Mouse (Mus musculus): ENCODE measurements around the gene Iqcn.
A peak's percentile ranks its signal among the peaks of the same experiment; 100 is the strongest.

Gene Iqcn

GRCm38 (mm10) chr8:70726721-70727120 is 23.5 kb downstream of the Iqcn start:
- no peak for DNase-seq (ENCODE audit: extremely low read depth, low read depth)

GRCm38 (mm10) chr8:70729808-70730475 is 26.7 kb downstream of the Iqcn start:
- DNase-seq (ENCODE audit: extremely low read depth, low read depth) = no peak

- no peak for DNase-seq (ENCODE audit: extremely low read depth, low read depth)
These were observed 27.7 kb downstream of the Iqcn start for GRCm38 (mm10) chr8:70730956-70731355.

- DNase-seq (ENCODE audit: extremely low read depth, low read depth) = no peak
These were observed 34.4 kb downstream of the Iqcn start for GRCm38 (mm10) chr8:70737705-70738104.

DNA sequence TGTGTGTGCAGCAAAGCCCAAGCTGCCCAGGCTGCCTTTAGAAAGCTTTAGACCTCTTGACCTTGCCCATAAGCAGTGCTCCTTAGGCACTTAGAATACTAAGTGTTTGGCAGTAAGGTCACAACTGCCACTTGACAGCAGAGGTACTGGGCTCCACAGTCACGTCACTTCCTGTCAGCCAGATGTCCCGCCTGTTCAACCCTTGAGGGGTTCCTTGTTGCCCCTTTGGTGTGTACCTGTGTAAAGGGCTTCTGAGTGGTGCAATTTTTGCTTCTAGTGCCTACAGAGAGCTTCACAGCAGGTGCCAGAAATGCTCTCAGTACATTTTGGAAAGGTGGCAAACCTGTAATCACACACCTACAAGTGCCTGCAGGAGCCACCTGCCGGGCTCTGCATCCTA is 35.0 kb downstream of the Iqcn start:
- no peak for DNase-seq (ENCODE audit: extremely low read depth, low read depth)

DNA sequence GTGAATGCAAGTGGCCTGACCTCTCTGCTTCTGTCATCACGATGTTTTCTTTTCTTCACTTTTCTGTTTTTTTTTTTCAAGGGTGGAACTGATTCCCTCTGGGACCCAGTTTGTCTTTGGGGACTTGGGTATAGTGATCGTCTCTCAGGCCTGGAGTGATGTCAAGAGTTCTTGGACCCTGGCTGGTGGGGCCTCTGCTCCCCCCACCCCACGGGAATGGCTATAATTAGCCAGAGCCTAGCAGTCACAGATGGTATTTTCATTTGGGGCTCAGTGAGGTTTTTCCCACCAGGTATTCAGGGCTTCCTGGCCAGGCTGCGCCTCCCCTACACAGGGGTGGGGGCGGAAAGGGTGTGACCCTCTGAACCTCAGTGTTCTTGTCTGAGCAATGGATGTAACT is 38.4 kb downstream of the Iqcn start:
- DNase-seq (ENCODE audit: extremely low read depth, low read depth) = no peak

GRCm38 (mm10) chr8:70742176-70742575 is 38.9 kb downstream of the Iqcn start:
- DNase-seq (ENCODE audit: extremely low read depth, low read depth) = no peak

GRCm38 (mm10) chr8:70742981-70743655 is 39.9 kb downstream of the Iqcn start:
- no peak for DNase-seq (ENCODE audit: extremely low read depth, low read depth)

GRCm38 (mm10) chr8:70743656-70744590 is 40.7 kb downstream of the Iqcn start:
- DNase-seq (ENCODE audit: extremely low read depth, low read depth) = no peak

GRCm38 (mm10) chr8:70744806-70745205 is 41.5 kb downstream of the Iqcn start:
- no peak for DNase-seq (ENCODE audit: extremely low read depth, low read depth)

- DNase-seq (ENCODE audit: extremely low read depth, low read depth) = no peak
These were observed 42.5 kb downstream of the Iqcn start for GRCm38 (mm10) chr8:70745691-70746220.

DNA sequence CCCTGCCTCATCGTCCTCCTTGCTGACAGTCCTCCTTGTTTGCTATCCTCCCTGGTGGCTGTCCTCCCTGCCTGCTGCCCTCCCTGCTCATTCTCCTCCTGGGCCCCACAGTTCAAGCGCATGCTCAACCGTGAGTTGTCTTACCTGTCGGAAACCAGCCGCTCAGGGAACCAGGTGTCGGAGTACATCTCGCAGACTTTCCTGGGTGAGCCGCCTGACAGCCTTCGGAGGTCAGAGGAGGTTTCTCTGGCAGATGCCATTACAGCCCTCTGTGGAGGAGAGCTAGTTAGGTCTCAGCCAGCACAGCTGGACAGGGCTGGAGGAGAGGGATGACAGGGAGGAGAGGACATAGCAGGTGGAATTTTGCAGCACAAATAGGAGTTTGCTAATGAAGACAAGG is 43.4 kb downstream of the Iqcn start:
- no peak for DNase-seq (ENCODE audit: extremely low read depth, low read depth)

GRCm38 (mm10) chr8:70747211-70747890 is 44.1 kb downstream of the Iqcn start:
- no peak for DNase-seq (ENCODE audit: extremely low read depth, low read depth)

- DNase-seq (ENCODE audit: extremely low read depth, low read depth) = no peak
These were observed 45.2 kb downstream of the Iqcn start for GRCm38 (mm10) chr8:70748246-70749096.

DNA sequence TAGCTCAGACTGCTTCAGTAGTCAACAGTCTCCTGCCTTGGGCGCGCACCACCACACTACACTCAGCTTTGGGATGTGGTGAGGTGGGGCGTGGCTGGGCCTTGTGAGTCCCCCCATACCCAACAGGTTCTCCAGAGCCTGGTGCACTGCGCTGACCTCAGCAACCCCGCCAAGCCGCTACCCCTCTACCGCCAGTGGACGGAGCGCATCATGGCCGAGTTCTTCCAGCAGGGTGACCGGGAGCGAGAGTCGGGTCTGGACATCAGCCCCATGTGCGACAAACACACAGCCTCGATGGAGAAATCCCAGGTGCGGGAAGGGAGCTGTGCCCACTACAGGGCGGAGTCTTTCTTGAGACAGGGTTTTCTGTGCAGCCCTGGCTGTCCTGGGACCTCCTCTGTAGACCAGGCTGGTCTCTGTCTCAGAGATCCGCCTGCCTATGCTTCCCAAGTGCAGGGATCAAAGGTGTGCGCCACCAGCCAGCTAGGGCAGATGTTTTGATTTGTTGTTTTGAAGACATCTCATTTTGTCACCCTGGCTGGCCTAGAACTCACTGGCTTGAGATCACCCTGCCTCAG is 45.9 kb downstream of the Iqcn start:
- no peak for DNase-seq (ENCODE audit: extremely low read depth, low read depth)

GRCm38 (mm10) chr8:70750128-70750680 is 46.9 kb downstream of the Iqcn start:
- DNase-seq (ENCODE audit: extremely low read depth, low read depth) = no peak

DNA sequence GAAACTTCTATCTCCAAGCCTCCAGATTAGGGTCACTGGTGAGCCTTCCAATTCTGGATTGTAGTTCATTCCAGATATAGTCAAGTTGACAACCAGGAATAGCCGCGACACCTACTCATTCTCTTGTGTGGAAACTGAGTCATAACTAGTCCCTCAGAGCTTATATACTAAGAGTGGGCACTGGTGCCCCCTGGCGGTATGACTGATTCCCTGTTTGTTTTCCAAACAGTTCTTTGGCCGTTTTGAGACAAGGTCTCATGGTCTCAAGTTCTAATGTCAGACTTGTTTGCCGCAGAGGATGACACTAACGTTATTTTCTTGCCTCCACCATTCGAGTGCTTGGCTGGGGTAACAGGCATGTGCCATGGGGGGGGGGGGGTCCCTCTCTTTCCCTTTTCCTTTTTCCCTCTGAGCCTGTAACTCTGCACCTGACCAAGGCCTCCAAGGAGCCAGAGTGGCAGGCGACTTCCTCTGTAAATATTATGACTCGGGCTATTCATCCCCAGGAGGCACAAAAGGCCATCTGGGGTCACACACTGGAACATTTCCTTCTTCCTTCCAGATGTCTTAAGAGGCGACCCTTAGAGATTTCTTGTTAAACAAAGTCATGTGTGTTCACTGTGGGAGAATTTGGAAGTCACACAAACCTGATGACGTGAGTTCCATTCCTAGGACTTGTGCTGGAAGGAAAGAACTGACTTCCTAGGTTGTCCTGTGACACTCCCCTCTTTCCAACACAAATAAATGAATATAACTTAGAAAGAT is 48.9 kb downstream of the Iqcn start:
- DNase-seq (ENCODE audit: extremely low read depth, low read depth) = no peak

- DNase-seq (ENCODE audit: extremely low read depth, low read depth) = peak; percentile 65
These were observed 49.9 kb downstream of the Iqcn start for GRCm38 (mm10) chr8:70753151-70753550.

All from MEL-GATA-1-ER (cell line).